Mouse (Mus musculus) lung, postnatal 0 days (tissue): ENCODE measurements around the gene Tln2. TPM values are rescaled to one million over a fixed set of nuclear protein-coding genes. Genes with fewer than 3 reads are reported as not detected.

Source experiments
- ATAC-seq: fragments of 200-750 bp; cut with Nextera tagmentation; 2 replicates; pipeline ENCODE4 v1.8.0; 2017; ENCODE audit warnings: moderate library complexity
- DNase-seq: peaks from one replicate; pipeline ENCODE4 v3.0.0-alpha.2; 2016; ENCODE audit warnings: low spot score
- H3K27ac ChIP-seq: fragments of 300-500 bp; sonication (generic); 2 replicates; pipeline ENCODE4 v1.5.1; 2014; ENCODE audit warnings: antibody characterized with exemption, mild to moderate bottlenecking, low read length, mixed read lengths
- H3K27me3 ChIP-seq: fragments of 300-500 bp; sonication (generic); replicated peaks from 2 replicates; pipeline ENCODE4 v1.6.1; 2014; ENCODE audit warnings: low read length, mixed read lengths; ENCODE audit not compliant: insufficient read depth
- H3K36me3 ChIP-seq: fragments of 300-500 bp; sonication (generic); 2 replicates; pipeline ENCODE4 v1.6.1; 2014; ENCODE audit warnings: low read length, mixed read lengths; ENCODE audit not compliant: insufficient read depth
- H3K4me1 ChIP-seq: fragments of 300-500 bp; sonication (generic); 2 replicates; pipeline ENCODE4 v1.6.1; 2014; ENCODE audit warnings: antibody characterized with exemption, low read depth, low read length, mixed read lengths; ENCODE audit not compliant: insufficient read depth
- H3K4me2 ChIP-seq: fragments of 300-500 bp; sonication (generic); replicated peaks from 2 replicates; pipeline ENCODE4 v1.6.1; 2014; ENCODE audit warnings: low read depth, mild to moderate bottlenecking, low read length, moderate library complexity, mixed read lengths
- H3K4me3 ChIP-seq: fragments of 300-500 bp; sonication (generic); 2 replicates; pipeline ENCODE4 v1.5.1; 2014; ENCODE audit warnings: low read depth, low read length
- H3K9ac ChIP-seq: fragments of 300-500 bp; sonication (generic); replicated peaks from 2 replicates; pipeline ENCODE4 v1.6.1; 2014; ENCODE audit warnings: low read depth, mild to moderate bottlenecking
- H3K9me3 ChIP-seq: fragments of 300-500 bp; sonication (generic); 2 replicates; pipeline ENCODE4 v1.6.1; 2016; ENCODE audit warnings: low read length, mixed read lengths
- CTCF ChIP-seq: IDR thresholded peaks from 2 replicates; pipeline ENCODE4 v1.5.1; 2016; ENCODE audit warnings: antibody characterized with exemption, mild to moderate bottlenecking
- EP300 ChIP-seq: IDR thresholded peaks from 2 replicates; pipeline ENCODE4 v1.6.1; 2016; ENCODE audit warnings: antibody characterized with exemption, mild to moderate bottlenecking, control low read depth
- WGBS: fragments of 180-500 bp; shearing (Covaris S2); extraction: QIAGEN DNeasy Blood & Tissue Kit; methylation state at CpG from one replicate; pipeline ENCODE4 v1.1.7; 2014; 5-methylcytosine and 5-hydroxymethylcytosine counted together
- polyA plus RNA-seq: library from polyadenylated mRNA; unstranded; fragments of >200 nt; fragmentation: Nextera tagmentation; extraction: Ambion mirVana; gene quantifications from 2 replicates; pipeline ENCODE4 v1.2.1, GENCODE M21; 2015

Gene Tln2
- polyA plus RNA-seq, 1 experiment from 2014 or later, result 9.9 TPM

- no peaks in the 10 kb centered on the region for H3K27me3 ChIP-seq
- no peaks in the 10 kb centered on the region; the same call in 1 of the 2 replicates for H3K4me1 ChIP-seq
- H3K4me2 ChIP-seq, result no peak overlapping the region
- no peaks in the 10 kb centered on the region for H3K36me3 ChIP-seq
- no peak for DNase-seq
- TF ChIP-seq CTCF (peak; percentile 30; the same call in 1 of the 2 replicates), EP300 (no peak)
- no peak for ATAC-seq
- H3K9ac ChIP-seq, result no peak overlapping the region
- no peak overlapping the region for H3K4me3 ChIP-seq
- no peak overlapping the region for H3K27ac ChIP-seq
- H3K9me3 ChIP-seq, result no peaks in the 10 kb centered on the region
Observed at GRCm38 (mm10) chr9:67303038-67303437, 256.5 kb downstream of the Tln2 start.

DNA sequence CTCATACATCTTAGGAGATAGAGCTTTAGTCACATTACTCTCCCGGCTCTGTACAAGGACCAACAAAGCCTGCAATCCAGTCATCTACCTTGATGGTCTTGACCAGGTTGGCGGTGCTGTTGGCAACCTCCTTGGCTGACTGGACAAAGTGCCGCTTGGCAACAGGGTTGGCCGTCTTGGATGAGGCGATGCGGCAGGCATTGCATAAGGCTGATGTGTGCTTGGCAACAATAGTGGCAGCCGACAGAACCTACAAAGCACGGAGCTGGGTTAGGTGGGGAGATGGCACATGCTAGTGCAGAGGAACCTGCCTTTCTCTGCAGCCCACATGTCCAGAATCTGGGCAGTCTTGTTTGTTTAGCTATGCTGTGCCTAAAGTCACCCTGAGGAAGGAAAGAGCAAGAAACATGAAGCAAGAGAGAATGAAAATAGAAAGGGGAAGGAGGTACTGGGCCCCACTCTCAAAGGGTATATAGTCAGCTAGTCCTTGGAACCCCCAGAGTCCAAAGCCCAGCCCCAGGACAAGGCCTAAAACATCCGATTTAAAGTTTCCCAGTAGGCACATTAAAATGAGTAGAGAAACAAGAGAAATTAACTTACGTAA lies 257.0 kb downstream of the Tln2 start:
- Histone ChIP-seq H3K9ac (no peak overlapping the region), H3K9me3 (no peaks in the 10 kb centered on the region), H3K27me3 (no peaks in the 10 kb centered on the region), H3K36me3 (no peaks in the 10 kb centered on the region), H3K4me1 (no peaks in the 10 kb centered on the region; the same call in 1 of the 2 replicates), H3K4me2 (no peak overlapping the region), H3K4me3 (no peak overlapping the region), H3K27ac (no peak overlapping the region)
- no peak for ATAC-seq
- TF ChIP-seq CTCF, result no peak
- TF ChIP-seq EP300, result no peak
- no peak for DNase-seq
- 89% methylated on average over 10 of the region's 10 CpGs for WGBS

- no peak for ATAC-seq
- H3K27me3 ChIP-seq, result no peaks in the 10 kb centered on the region
- 76% methylated on average over 2 of the region's 2 CpGs for WGBS
- H3K9ac ChIP-seq, result no peak overlapping the region
- H3K4me1 ChIP-seq, result no peaks in the 10 kb centered on the region; the same call in 1 of the 2 replicates
- no peak overlapping the region for H3K4me2 ChIP-seq
- no peaks in the 10 kb centered on the region for H3K36me3 ChIP-seq
- no peak overlapping the region for H3K27ac ChIP-seq
- no peak for DNase-seq
- H3K9me3 ChIP-seq, result no peaks in the 10 kb centered on the region
- H3K4me3 ChIP-seq, result no peak overlapping the region
- TF ChIP-seq CTCF (no peak), EP300 (no peak)
Observed at GRCm38 (mm10) chr9:67301571-67301970, 257.9 kb downstream of the Tln2 start.

DNA sequence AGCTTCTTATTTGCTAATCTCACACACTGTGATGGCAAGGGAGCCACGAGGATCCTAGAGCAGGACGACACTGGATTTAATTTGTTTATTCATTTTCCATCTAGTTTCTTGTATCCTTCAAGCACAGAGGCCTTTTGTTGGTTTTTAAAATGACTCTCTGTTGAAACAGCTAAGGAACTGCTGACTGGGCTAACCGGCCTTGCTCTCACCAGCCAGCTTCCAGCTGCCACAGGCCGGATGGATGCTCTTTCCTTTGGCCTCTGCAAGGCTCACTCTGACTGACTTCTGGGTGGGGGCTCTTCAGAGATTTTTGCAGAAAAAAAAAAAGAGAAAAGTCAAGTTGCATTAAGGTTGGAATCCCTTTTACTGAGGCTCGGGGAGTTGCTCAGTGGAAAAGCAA lies 258.7 kb downstream of the Tln2 start:
- Histone ChIP-seq H3K4me1 (no peaks in the 10 kb centered on the region; the same call in 1 of the 2 replicates), H3K9ac (no peak overlapping the region), H3K27ac (no peak overlapping the region), H3K9me3 (no peaks in the 10 kb centered on the region), H3K4me3 (no peak overlapping the region), H3K36me3 (no peaks in the 10 kb centered on the region), H3K27me3 (no peaks in the 10 kb centered on the region), H3K4me2 (no peak overlapping the region)
- ATAC-seq (no peak), DNase-seq (no peak)
- TF ChIP-seq EP300, result no peak
- TF ChIP-seq CTCF, result no peak
- 70% methylated on average over 5 of the region's 5 CpGs for WGBS

- Histone ChIP-seq H3K27me3 (no peaks in the 10 kb centered on the region), H3K4me3 (no peak overlapping the region), H3K4me1 (no peaks in the 10 kb centered on the region; the same call in 1 of the 2 replicates), H3K4me2 (no peak overlapping the region), H3K9ac (no peak overlapping the region), H3K27ac (no peak overlapping the region), H3K36me3 (no peaks in the 10 kb centered on the region), H3K9me3 (no peaks in the 10 kb centered on the region)
- 49% methylated on average over 3 of the region's 3 CpGs for WGBS
- no peak for TF ChIP-seq EP300
- no peak for TF ChIP-seq CTCF
- DNase-seq (no peak), ATAC-seq (no peak)
Observed at GRCm38 (mm10) chr9:67300346-67300745, 259.2 kb downstream of the Tln2 start.

DNA sequence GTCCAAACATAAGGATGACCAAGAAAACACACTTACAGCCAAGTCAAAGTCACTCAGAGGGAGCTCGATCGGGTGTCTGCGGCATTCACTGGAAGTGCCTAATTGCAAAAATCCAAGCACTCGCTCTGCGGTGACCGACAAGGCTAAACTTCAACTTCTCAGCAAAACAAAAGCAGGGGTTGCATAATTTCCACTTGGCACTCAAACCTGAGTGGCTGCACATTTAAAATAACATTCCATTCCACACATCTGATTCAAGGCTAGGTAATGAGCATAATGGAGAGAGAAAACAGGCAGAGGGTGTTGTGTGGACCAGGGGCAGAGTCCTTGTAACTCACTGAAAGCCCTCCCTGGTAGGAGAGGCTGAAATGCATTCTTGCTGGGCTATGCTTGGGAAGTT lies 260.3 kb downstream of the Tln2 start:
- H3K36me3 ChIP-seq, result no peaks in the 10 kb centered on the region
- H3K27me3 ChIP-seq, result no peaks in the 10 kb centered on the region
- no peaks in the 10 kb centered on the region for H3K9me3 ChIP-seq
- no peaks in the 10 kb centered on the region; the same call in 1 of the 2 replicates for H3K4me1 ChIP-seq
- ATAC-seq (peak; percentile 67), DNase-seq (peak; percentile 77)
- WGBS, result 25% methylated on average over 6 of the region's 6 CpGs
- H3K4me2 ChIP-seq, result no peak overlapping the region
- peak overlapping the region; percentile 4; the same call in 1 of the 2 replicates for H3K27ac ChIP-seq
- peak; percentile 68 for TF ChIP-seq EP300
- no peak for TF ChIP-seq CTCF
- H3K4me3 ChIP-seq, result no peak overlapping the region
- H3K9ac ChIP-seq, result no peak overlapping the region
